Mouse (Mus musculus): ENCODE results near the gene Lrrk1.

- TF ChIP-seq CEBPB (IDR thresholded peaks at IDR 0.05; ENCODE audit: low read depth) (no peak), CTCF (IDR thresholded peaks at IDR 0.05; ENCODE audit: control insufficient read depth, insufficient read depth, insufficient read length) (no peak)
These were observed 210.0 kb downstream of the Lrrk1 start for GRCm38 (mm10) chr7:66178101-66178500.

Measured in C2C12 (cell line).